Mouse (Mus musculus) right cerebral cortex, postnatal 25 days (tissue): ENCODE results near the gene Tnnt2.

Experiments
- DNase-seq: peaks from one replicate; pipeline ENCODE4 v3.0.0; 2022

The Tnnt2 gene

DNA sequence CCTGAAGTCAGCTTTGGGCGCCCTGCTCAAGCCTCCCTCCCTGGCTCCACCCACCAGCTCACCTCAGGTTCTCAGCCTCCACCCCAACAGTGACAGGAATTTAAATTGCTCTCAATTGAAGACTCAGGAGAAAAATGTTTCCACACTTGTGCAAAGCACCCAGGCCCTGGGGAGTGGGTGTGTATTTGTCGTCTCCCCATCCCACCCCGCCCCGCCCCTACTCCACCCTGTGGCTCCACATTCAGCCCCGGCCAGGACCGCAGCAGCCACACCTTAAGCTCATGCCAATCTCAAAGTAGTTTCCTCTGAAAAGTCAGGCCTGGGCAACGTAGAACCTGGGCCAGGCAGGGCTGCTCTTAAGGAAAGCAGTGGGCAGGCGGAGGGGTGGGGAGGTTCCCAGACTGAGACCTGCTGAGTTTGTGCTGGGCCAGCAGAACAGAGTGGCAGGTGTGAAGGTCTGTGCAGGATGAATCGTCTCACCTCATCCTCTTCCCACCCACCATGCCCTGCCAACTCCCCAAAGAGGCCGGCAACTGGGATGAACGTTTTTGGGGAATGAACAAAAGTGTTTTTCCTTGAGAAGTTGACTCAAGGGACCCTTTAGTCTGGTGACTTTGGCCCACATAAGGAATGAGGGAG lies 21.1 kb downstream of the Tnnt2 start:
- DNase-seq: no peak

DNA sequence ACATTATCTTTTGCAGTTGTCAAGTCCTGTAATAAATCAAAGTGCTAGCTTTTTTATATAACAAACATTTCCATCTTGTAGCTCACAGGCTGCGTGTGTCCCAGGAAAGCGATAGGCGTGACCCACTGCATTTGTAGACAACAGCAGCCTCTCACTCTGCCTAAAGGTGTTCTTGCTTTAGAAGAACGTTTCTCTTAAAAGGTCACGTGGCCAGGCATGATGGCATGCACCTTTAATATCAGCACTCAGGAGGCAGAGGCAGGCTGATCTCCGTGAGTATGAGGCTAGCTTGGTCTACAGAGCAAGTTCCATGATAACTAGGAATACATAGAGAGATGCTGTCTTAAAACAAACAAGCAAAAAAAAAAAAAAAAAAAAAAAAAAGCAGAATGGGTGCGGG lies 22.4 kb downstream of the Tnnt2 start:
- DNase-seq: no peak

DNA sequence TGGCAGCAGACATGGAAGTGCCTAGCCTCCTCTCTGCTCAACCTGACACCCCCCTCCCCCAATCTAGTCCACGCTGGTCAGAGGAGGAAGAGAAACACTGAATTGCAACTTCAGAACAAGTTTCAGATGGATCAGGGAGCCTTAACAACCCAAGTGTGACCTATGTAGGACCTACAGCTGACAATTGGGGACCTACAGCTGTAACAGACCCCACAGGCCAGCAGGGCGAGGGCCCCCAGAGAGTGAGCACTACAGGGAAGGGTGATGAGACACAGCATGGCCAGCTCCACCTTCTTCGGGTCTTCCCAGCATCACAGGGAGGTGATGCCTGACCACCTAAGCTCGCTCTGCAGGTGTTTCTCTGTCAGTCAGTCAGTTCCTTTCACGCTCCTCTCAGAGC lies 24.9 kb downstream of the Tnnt2 start:
- DNase-seq: no peak

DNA sequence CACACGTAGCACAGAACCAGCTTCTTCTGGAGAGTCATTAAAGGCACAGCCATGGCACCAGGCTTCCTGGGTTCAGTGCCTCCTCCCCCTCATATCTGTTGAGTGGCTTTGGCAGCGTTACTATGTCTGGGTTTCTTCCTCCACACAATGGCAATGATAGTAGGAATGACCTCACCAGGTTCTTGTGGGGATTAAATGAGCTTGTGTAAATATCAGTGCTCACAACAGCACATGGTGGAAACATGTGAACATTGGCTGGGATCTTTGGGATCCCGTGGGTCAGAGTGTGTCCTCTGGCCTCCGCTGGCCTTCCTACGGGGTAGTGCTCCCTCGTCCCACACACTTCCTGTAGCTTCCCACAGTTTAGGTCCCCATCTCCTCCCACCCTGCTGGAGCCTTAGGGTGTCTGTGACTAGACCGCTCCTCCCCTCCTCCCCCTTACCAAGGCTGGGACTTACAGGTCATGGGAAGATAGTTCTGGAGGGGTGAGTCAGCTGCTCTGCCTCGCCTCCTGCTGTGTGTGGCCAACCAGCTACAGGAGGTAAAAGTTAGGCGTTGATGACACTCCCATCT lies 25.9 kb downstream of the Tnnt2 start:
- no peak for DNase-seq

DNA sequence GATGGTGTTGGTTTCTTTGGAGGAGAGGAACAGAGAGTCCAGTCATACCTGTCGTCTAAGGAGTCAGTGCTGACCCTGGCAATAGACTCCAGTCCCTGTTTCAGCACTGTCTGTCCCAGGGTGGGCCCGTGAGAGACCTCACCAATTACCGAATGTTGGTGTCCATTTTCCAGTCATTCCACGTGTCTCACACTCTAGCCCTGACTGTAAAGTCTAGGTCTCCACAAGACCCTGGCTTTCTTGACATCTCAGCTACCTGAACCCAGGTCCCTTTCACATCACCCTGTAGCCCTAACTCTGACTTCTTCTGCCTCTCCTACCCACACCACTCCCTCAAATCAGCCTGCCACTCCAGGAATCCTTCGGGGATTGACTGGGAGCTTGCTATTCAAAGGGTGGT lies 26.4 kb downstream of the Tnnt2 start:
- DNase-seq: no peak

DNA sequence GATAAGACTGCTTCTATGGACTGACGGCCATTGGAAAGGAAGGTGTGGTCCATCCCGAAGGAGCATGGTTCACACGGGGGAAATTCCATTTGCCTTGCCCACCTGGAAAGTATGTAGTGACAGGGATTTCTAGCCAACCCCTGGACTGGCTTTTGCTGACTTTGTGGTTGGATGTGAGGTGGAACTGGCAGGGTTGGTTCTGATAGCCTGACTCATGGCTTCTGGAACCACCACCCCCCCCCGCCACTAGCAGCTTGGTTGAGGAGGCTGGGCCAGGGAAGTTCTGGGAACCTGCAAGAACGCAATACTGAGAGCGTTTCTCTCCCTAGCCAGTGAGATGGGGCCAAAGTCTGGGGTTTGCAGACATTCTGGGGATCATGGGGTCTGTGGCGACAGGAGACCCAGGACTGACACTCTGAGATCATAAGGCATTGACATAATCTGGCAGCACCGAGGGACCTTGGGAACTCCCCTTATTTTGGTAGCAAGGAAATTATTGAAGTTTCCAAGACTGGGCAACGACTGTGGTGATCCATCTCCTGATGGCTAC lies 27.7 kb downstream of the Tnnt2 start:
- no peak for DNase-seq

DNA sequence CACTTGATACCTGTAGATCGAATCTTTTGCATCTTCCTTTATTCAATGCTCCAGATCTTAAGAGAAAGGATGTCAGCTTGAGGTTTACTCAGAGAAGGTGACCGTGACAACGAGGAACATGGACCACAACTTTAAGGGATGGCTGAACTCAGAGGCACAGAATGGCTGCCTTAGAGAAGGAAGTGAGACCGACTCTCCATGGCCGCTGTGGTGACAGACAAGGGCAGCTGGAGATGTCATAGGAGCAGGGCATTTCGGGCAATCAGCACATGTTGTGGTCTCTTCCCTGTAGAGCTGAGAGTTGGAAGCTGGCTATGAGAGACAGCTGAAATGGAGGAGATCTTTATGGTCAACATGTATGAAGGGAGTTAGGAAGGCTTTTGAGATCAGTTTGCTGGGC lies 28.7 kb downstream of the Tnnt2 start:
- DNase-seq: no peak

DNA sequence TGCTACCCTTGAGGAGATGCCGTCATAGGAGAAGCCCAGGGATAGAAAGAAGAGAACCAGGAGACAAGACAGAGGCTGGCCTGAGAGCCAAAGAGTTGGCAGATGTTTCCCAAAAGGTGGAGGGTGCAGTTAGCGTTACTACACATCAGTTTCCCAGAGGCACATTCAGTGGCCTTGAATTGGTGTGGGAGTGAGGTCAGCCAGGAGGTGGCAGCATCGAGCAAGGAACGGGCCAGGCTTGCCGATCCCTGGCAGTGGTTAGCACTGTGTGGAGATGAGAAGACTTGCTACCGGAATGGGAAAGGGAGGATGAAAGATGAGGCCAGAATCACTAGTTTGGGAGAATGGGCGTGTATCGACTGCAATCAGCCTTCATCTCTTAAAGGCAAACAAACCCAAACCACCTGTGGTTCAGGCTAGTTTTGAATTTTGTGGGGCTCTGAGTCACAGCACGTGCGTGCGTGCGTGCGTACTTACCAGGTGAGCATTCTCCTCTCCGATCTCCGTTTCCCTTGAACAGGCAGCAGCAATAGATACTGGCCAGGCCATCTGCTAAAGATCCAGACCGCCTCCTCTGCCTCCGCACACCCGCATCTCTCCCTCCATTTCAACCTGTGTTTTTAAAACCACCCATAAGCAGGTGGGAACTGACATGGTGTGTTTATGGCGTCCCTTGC lies 29.5 kb downstream of the Tnnt2 start:
- peak; percentile 75 for DNase-seq

DNA sequence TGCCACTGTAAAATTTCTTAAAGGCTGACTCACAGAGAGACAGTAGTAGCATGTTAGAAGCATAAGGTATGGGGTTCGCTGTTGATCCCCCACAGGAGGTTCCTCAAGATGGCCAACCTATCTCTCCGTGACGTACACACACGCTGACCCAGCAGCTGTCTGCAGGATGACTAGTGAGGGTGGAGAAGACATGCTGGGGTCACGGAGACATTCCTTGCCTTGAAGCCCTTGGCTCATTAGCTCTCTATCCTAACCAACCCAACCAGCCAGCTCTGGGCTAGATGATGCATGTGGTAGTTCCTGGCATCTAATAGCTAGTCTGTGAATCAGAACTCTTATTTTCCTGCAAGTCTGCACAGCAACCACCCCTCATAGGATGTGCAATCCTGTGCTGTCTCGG lies 32.4 kb downstream of the Tnnt2 start:
- DNase-seq: no peak

DNA sequence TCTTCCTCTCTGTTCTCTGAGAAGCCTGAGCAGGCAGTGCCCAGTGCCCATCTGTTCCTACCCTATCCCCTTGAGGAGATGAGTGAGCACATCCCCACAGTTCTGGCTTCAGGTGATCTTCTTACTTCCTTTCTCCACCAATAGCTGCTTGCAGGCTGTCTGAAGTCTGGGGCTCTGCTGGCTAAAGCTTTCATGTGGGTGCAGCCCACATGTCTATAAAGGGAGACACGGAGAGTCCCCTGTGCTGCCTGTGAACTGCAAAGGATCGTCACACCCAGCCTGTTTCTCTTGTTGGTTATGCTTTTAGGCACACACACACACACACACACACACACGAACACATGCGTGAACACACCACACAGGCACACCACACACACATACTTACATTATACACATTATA lies 36.8 kb downstream of the Tnnt2 start:
- peak; percentile 41 for DNase-seq

DNA sequence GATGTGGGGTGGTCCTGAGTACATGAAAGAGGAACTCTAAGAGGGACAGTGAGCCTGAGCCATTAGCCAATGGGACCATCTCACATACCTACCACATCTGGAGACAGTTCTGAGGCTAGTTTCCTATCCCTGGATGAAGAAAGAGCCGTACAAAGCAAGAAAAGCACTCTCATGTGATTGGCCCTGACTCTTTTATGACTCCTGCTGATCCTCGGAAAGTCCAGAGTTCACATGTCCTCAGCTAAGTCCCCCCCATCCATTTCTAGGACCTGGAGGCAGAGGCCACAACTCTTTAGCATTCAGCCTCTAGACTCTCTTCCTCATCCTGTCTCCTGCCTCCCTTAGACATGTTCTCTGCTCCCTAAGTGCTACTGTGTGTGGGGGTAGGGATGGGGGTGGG lies 41.1 kb downstream of the Tnnt2 start:
- no peak for DNase-seq

DNA sequence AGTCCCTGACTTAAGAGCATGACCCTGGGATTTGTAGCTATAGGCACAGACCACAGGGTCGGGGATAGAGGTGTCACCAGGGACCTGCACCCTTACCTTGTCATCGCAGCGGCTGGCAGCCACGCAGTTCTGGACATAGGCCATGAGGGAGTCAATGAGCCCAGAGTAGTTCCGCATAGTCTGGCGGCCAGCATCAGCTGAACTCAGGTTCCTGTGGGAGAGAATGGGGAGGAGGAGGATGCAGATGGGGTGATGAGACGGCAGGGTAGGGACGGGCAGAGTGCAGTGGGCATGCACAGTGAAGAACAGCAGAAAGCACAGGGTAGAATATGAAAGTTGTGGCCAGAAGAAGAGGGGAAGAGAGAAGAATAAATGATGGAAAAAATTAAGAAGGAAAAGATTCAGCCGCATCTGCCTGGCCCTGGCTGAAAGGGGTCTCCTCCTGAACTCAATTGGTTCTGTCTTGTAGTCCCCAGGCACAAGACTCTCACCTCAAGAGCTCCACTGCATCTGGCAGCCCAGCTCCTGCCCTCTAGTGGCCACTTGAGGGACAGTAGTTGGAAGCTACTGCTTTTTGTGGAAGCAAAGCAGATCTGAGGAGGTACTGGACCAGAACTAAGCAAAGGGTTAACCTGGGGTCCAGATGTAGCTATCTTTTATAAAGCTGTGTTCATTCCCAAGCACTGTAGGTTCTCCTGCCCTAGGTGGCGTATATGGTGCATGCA lies 46.4 kb downstream of the Tnnt2 start:
- peak; percentile 44 for DNase-seq

DNA sequence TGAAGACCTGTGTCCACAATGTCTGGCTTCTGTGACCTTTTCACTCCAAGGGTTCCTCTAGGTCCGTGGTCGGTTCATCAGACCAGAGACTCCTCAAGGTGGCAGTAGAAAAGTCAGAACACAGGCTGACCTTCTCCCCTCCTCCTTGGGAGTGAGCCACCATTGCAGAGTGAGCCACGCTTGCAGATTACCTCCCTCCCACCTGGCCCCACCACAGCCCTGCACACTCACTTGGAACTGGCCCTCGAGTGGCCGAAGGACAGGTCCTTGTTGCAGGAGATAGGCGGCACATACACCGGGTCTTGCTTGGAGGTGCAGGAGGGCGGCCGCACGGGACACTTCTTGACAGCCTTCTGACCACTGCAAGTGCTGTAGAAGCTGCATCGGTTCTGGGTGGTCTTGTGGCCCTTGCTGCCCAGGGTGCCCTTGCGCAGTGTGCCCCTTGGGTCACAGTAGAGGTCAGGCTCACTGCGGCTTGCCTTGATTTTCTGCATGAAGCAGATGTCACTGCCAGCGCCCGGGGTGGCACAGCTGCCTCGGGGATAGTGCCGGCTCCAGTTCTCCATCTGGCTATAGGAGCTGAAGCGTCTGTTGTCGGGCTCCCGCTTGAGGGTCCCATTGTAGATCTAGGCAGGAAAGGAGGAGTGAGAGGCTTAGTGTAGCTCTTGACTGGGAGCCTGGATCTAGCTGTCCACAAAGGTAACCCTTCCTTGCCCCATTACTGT lies 53.5 kb downstream of the Tnnt2 start:
- DNase-seq: no peak

DNA sequence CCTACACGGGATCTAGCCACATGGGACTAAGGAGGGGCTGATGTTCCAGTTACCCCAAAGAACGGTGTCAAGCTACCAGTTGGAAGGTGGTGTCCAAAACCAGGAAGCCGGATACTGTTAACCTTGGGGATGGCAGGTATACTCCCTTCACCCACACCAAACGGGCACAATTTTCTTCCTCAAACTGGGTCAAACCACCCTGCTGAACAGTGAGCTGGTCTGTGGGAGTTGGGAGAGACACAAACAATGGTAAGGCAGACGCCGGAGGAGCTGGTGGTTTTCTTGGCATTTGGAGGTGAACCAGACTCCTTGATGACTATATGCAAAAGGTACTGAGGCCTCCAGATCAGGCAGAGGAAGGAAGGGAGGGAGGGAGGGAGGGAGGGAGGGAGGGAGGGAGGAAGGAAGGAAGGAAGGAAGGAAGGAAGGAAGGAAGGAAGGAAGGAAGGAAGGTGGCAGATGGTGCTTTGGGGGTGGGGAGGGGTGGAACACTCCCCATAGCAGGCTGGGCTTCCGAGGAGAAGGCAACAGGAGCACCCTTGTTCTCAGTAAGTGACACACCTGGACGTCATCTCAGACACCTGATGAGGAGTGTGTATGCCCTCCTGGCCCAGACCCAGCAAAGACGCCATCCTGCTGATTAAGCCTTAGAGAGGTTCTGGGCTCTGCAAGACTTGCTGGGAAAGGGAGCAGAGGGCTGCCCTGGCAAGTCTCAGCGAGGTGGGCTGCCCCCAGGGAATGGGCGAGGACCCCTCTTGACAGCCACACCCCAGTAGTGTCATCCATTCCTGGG lies 55.5 kb downstream of the Tnnt2 start:
- DNase-seq: peak; percentile 31

DNA sequence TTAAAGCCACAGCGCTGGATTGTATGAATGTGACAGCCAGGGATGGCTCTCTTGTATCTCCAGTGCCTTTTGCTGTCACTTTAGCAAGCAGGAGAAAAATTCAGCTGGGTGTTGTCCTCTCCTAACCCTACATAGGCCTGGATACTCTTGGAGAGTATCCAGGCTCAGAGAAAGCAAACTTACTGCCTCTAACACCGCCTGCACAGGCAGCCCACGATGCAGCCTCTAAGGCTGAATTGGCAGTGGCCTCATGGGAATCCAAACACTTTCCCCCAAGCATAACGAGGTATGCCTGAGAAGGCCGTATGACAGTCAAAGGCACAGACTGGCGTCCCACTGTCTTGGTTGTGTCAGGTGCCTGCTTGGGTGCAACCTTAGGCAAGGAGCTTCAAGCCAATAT lies 56.1 kb downstream of the Tnnt2 start:
- DNase-seq: no peak

DNA sequence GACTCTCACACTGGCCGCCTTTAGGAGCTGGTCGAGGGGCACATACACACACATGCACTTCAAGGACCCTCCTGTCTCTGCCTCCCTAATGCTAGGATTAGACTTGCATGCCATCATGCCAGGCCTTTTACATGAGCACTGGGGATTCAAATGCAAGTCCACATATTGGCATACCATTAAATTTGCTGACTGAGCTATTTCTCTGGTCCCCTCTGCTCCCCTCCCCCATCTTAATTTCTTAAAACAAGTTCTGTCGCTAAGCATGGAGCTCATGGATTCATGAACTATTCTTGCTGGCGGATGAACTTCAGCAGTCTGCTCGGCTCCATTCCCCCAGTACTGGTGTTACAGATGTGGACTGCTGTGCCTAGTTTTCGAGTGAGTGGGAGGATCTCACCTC lies 56.6 kb downstream of the Tnnt2 start:
- no peak for DNase-seq

DNA sequence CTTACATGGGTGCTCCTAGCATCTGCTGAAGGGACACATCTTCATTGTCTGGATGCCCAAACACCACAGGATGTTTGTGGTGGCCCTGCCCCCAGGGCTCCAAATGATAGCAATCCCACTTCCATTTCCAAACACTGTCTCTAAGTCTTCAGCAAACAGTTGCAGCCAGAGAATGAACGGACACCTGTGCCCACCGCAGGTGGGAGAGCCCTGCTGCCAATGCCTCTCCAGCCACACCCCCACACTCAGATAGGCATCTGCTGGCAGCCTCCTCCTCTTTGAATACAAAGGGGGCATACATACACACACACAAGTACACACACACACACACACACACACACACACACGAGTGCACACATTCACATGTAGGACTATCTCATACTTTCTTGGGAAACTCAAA lies 57.2 kb downstream of the Tnnt2 start:
- DNase-seq: no peak

DNA sequence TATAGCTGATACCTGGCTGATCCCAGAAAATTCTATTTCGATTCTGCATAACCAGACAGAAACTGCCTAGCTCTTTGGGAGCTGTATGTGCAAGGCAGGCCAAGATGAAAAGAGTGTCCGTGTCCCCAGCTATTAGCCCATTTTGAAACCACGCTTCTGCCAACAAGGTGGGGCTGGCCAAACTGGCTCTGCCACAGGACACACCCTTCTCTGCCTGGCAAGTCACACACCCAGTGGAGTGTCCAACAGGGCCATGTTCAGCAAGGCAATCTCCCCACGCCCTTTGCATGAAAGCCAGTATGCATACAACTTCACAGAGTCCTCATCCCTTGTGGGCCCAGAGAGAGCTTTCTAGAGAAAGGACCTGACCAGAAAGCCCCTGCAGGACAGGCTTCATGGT lies 59.2 kb downstream of the Tnnt2 start:
- DNase-seq: no peak

DNA sequence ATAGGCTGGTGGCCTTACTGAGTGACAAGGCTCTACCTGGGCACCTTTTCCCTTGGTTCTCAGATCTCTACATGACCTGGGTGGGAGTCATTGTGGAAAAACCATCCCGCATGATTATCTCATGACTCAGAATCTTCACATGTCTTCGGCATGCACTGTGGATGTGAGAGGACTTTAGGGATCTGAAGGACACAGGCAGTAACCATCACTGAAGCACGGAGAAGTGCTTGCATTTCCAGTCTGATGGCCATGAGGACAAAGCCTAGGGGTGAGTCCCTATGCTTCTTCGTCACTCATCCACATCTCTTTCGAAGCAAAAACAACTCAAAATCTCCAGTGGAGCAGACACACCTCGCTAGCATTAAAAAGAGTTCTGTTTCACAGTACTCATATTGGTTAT lies 63.1 kb downstream of the Tnnt2 start:
- no peak for DNase-seq

DNA sequence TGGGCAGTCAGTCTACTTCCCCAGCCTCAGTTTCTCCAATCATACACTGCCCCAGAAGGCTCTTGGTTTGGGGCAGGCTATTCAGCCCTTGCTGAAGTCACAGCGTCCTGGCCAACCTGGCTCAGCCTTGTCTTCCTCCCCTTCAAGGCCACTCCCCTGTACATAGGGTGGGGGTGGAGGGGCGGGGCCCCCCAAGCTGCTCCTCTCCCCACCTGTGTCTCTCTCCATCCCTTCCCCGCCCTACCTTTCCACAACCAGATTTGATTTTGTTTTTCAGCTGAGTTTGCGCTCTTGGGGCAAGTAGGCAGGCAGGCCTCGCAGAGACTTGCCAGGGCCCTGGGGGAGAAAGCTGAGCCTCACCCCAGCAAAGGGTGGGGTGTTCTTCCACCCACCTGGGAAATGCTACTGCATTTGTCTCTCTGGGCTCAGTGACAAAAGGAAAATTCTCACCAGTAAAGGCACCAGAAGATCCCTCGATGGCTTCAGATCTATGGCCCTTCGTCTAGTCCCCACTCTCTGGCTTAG lies 63.9 kb downstream of the Tnnt2 start:
- no peak for DNase-seq
